Mouse (Mus musculus) retina, postnatal 7 days (tissue): ENCODE measurements around the gene Mpnd.

Experiments used
- DNase-seq: peaks from one replicate; pipeline ENCODE4 v3.0.0-alpha.2; 2012; ENCODE audit warnings: low read depth, low spot score

Mpnd gene

DNA sequence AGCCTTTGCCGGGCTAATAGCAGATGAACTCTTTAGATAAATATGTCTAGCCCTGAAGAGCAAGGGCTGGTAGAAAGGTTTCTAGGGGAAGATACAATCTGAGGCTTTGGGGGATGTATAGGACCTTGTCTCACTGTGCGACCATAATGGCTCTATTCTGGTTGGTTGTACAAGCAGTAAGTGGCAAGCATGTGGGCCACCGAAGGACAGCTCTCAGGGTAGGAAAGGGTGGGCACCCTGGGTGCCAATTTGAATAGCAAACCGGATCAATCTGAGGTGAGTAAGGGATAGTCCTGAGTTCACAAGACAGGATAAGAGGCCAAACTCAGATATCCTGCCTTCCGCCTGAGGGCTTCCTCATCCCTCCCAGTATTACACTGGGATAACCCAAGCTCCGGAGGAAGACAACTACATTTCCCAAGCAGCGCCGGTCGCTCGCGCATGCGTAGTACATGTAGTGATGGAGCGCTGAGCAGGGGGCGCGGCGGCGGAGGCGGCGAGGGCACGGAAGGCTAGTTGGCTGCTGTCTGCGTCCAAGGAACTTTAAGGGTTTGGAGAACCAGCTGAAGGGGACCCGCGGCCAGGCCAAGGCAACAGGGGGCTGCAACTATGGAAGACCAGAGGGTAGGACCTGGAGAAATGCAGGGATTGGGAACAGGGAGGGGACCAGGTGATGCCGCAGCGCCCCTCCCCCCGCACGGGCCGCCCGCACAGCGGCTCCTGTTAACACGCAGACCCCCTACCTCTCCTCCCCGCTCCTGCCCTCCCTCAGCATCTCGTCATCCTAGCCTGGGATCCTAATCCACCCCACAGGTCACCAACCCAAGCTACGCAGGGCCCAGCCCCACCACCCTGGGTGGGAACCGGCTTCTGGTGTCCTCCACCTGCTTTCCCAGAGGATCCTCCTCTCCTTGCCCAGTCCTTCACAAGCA is 19.2 kb upstream of the Mpnd start, which contains the start of gene Fsd1:
Gene Fsd1 (plus strand): TSS at position 480 of the 932 bp plus-strand sequence.
- DNase-seq: no peak

DNA sequence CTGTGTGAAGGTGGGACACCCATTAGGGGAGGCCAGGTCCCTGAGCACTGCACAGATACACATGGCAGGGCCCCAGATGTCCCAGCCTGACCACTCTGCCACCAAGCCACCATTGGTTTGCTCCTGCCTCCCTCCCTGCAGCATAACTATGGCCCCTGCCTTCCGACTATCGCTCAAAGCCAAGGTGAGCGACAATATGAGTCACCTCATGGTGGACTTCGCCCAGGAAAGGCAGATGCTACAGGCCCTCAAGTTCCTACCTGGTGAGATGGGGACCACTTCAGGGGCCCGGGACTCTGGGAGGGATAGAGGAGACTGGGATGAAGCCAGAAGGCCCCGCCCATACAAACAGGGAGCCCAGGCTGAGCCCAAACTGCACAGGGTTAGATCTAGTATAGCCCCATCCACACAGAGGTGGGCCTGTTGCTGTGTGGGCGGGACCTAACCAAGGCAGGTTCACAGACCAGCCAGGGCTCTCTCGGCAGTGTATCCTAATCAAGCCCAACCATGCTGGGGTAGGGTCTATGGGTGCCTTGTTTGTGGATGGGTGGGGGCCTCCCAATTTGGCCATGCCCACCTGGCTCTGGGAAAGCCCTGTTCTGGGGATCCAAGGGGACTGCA is 15.1 kb upstream of the Mpnd start:
- no peak for DNase-seq

DNA sequence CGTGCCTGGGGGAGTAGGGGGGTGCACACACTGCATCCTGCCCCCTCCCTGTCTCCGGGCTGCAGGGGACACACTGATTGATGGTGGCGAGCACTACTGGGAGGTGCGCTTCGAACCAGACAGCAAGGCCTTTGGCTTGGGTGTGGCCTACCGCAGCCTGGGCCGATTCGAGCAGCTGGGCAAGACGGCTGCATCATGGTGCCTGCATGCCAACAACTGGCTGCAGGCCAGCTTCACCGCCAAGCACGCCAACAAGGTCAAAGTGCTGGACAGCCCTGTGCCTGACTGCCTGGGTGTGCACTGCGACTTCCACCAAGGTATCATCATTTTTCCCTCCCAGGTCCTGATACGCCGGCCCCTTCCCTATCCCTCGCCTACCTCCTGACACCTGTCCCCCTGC is 9.5 kb upstream of the Mpnd start:
- DNase-seq: no peak

- no peak for DNase-seq
Measured at GRCm38 (mm10) chr17:55999794-56000499, 5.6 kb upstream of the Mpnd start.

- DNase-seq: no peak
Measured at GRCm38 (mm10) chr17:56003000-56003399, 2.5 kb upstream of the Mpnd start.

DNA sequence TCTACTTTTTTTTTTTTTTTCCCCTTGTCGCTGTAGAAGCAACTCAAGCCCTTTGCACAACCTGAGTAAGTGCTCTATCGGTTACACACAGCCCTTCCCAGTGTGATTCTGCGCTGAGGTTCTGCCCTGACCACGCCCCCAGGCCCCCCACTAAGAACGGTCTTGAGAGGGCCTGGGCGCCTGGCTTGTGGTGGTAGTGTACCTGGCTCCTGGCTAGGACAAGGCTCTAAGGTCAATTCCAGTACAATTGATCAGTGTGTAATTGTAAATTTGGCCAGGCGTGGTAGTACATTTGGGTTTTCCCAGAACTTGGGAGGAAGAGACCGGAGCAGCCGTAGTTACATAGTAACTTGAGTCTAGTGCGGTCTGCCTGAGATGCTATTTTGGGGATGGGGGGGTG is 1.4 kb downstream of the Mpnd start:
- DNase-seq: no peak

- no peak for DNase-seq
Measured at GRCm38 (mm10) chr17:56007444-56008355, 2.2 kb downstream of the Mpnd start.

- DNase-seq: peak; percentile 93
Measured at GRCm38 (mm10) chr17:56008356-56009087, 3.0 kb downstream of the Mpnd start.

- peak; percentile 69 for DNase-seq
Measured at GRCm38 (mm10) chr17:56009088-56009961, 3.8 kb downstream of the Mpnd start.

- DNase-seq: no peak
Measured at GRCm38 (mm10) chr17:56009962-56010240, 4.4 kb downstream of the Mpnd start.

GRCm38 (mm10) chr17:56010255-56010654 is 4.7 kb downstream of the Mpnd start:
- no peak for DNase-seq

GRCm38 (mm10) chr17:56010681-56011080 is 5.2 kb downstream of the Mpnd start:
- peak; percentile 40 for DNase-seq

DNA sequence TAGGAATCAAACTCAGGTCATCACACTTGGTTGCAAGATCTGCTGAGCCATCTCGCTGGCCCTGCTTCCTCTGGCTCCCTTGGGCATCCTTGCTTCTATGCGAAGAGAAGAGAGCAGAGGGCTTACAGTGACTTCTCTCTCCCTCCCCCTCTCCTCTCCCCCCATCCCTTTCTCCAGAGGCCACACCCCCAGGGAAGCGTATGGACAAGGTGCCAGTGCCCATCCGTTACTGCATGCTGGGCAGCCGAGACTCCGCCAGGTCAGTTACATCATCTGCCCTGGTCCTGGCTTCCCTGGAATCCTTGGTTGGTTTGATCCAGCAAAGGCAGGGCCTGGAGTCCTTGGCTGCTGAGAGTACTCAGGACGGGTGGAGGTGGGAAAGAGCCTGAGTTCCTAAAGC is 5.9 kb downstream of the Mpnd start:
- DNase-seq: no peak

GRCm38 (mm10) chr17:56015293-56015692 is 9.8 kb downstream of the Mpnd start:
- DNase-seq: no peak

- no peak for DNase-seq
Measured at GRCm38 (mm10) chr17:56016382-56016781, 10.9 kb downstream of the Mpnd start.

- no peak for DNase-seq
Measured at GRCm38 (mm10) chr17:56016793-56017785, 11.6 kb downstream of the Mpnd start.

- DNase-seq: no peak
Measured at GRCm38 (mm10) chr17:56017848-56018247, 12.3 kb downstream of the Mpnd start.

GRCm38 (mm10) chr17:56018347-56019131 is 13.0 kb downstream of the Mpnd start:
- no peak for DNase-seq
